Comparison of ENCODE assay signal across 25 mouse cellular contexts in the genomic region with DNA sequence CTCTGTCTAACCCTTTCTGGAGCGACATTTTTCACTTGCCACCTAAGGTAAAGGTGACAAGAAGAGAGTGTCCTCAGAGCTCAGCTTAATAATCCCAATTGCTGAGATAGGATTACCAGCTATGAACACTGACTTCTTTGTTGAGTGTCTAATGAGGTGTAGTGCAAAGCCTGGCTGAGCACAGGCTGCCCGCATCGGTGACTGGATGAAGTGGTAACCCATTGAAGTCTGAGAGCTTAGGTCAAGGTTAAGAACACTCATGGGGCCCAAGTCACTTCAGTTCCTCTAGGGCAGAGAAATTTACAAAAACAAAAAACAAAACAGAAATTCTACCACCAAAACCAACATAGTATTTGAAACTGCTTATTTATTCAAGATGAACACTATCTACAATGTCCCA. TPM values are rescaled to one million over a fixed set of nuclear protein-coding genes. Genes with fewer than 3 reads are reported as not detected.
DNase-seq lines count a peak whose midpoint lies in the region; ATAC-seq and TF ChIP-seq lines count a peak whose summit lies in the region.
"Had no signal": no experiment of that assay in that cellular context is flagged by ENCODE, and none has a peak within 500 bp of the region (broad histone marks: within the 10 kb centered on the region; RNA-seq: fewer than 3 reads in every experiment).

No protein-coding gene starts in this region.

- H3K4me1 ChIP-seq in kidney, embryonic 14.5 days (ENCODE audit: control insufficient read depth, insufficient read depth, low read length): no peaks in the 10 kb centered on the region
- peaks cover 2% of the 10 kb centered on the region; the same call in 1 of the 2 replicates for H3K4me1 ChIP-seq in kidney, embryonic 16.5 days (ENCODE audit: insufficient read depth, low read length)
- no peaks in the 10 kb centered on the region for H3K4me1 ChIP-seq in lung, postnatal 0 days (ENCODE audit: insufficient read depth, low read depth, low read length)
- no peaks in the 10 kb centered on the region for H3K4me1 ChIP-seq in lung, adult 2 months (ENCODE audit: control insufficient read depth, insufficient read depth, low read length)
- H3K4me1 ChIP-seq: forebrain, embryonic 13.5 days had no signal

- no peak for TF ChIP-seq POLR2A in lung, adult 2 months (IDR thresholded peaks at IDR 0.05; ENCODE audit: borderline replicate concordance, extremely low read depth, low read depth, low read length)

- no peak overlapping the region for H3K4me2 ChIP-seq in kidney, embryonic 14.5 days (replicated peaks; ENCODE audit: low read depth, low read length)
- no peak overlapping the region for H3K4me2 ChIP-seq in kidney, embryonic 16.5 days (replicated peaks; ENCODE audit: low read depth, low read length)
- H3K4me2 ChIP-seq in lung, postnatal 0 days (replicated peaks; ENCODE audit: low read depth, low read length): no peak overlapping the region
- H3K4me2 ChIP-seq: embryonic facial prominence, embryonic 12.5 days; forebrain, embryonic 13.5 days had no signal

- ATAC-seq in kidney, embryonic 14.5 days (ENCODE audit: low FRiP score, low TSS enrichment): peak; percentile 80
- ATAC-seq in kidney, embryonic 16.5 days (ENCODE audit: low FRiP score, low TSS enrichment): peak; percentile 76; the same call in 1 of the 2 replicates
- peak; percentile 40; the same call in 1 of the 2 replicates for ATAC-seq in lung, postnatal 0 days
- ATAC-seq: activated CD4-positive, CD25-positive, alpha-beta regulatory T cell, adult 4 months; CD4-positive, CD25-positive, alpha-beta regulatory T cell, adult 4 months; forebrain, embryonic 13.5 days; Patski had no signal

- no peak for TF ChIP-seq CTCF in lung, postnatal 0 days (IDR thresholded peaks at IDR 0.05)
- no peak for TF ChIP-seq CTCF in lung, adult 2 months (IDR thresholded peaks at IDR 0.05; ENCODE audit: insufficient read depth, low read length)

- no peaks in the 10 kb centered on the region for H3K9me3 ChIP-seq in kidney, embryonic 14.5 days (ENCODE audit: control insufficient read depth, low read length)
- no peaks in the 10 kb centered on the region for H3K9me3 ChIP-seq in kidney, embryonic 16.5 days (ENCODE audit: low read length)
- H3K9me3 ChIP-seq in lung, postnatal 0 days (ENCODE audit: low read length): no peaks in the 10 kb centered on the region
- H3K9me3 ChIP-seq: embryonic facial prominence, embryonic 10.5 days; embryonic facial prominence, embryonic 12.5 days; forebrain, embryonic 13.5 days; G1E had no signal

- H3K4me3 ChIP-seq in kidney, embryonic 14.5 days (ENCODE audit: low read length): no peak overlapping the region
- no peak overlapping the region for H3K4me3 ChIP-seq in kidney, embryonic 16.5 days (ENCODE audit: low read length)
- no peak overlapping the region for H3K4me3 ChIP-seq in lung, postnatal 0 days (ENCODE audit: low read depth, low read length)
- H3K4me3 ChIP-seq in lung, adult 2 months (replicated peaks; ENCODE audit: extremely low read depth, low read depth, low read length): no peak overlapping the region
- H3K4me3 ChIP-seq: embryonic facial prominence, embryonic 10.5 days; embryonic facial prominence, embryonic 12.5 days; forebrain, embryonic 13.5 days had no signal

- DNase-seq in kidney, adult 11 months: no peak
- no peak for DNase-seq in kidney, adult 9 months
- DNase-seq in lung, postnatal 0 days (ENCODE audit: low spot score): peak; percentile 18
- no peak for DNase-seq in lung, postnatal 10 days
- peak; percentile 60 for DNase-seq in lung, postnatal 36 days
- DNase-seq in lung, adult 2 months: no peak
- DNase-seq: adrenal gland, adult 8-10 months; adrenal gland, postnatal 14 days; adrenal gland, postnatal 36 days; B cell, adult 2 months; cerebellum, adult 11-12 months; cerebellum, adult 2 months; cerebellum, adult 9-10 months; cerebellum, postnatal 10 days; cerebellum, postnatal 25 days had no signal

- H3K36me3 ChIP-seq in kidney, embryonic 14.5 days (ENCODE audit: control insufficient read depth, insufficient read depth, low read length): peaks cover 17% of the 10 kb centered on the region
- peaks cover 8% of the 10 kb centered on the region; the same call in 1 of the 2 replicates for H3K36me3 ChIP-seq in kidney, embryonic 16.5 days (ENCODE audit: insufficient read depth, low read length)
- H3K36me3 ChIP-seq in lung, postnatal 0 days (ENCODE audit: insufficient read depth, low read length): peaks cover 9% of the 10 kb centered on the region; the same call in 1 of the 2 replicates

- no peak for TF ChIP-seq EP300 in lung, postnatal 0 days (IDR thresholded peaks at IDR 0.05)

- H3K27ac ChIP-seq in kidney, embryonic 14.5 days (ENCODE audit: low read depth, low read length): no peak overlapping the region
- H3K27ac ChIP-seq in kidney, embryonic 16.5 days (ENCODE audit: low read length): no peak overlapping the region
- no peak overlapping the region for H3K27ac ChIP-seq in lung, postnatal 0 days (ENCODE audit: low read length)
- H3K27ac ChIP-seq: embryonic facial prominence, embryonic 10.5 days; embryonic facial prominence, embryonic 12.5 days; forebrain, embryonic 13.5 days had no signal

- no peaks in the 10 kb centered on the region for H3K27me3 ChIP-seq in kidney, embryonic 14.5 days (ENCODE audit: control insufficient read depth, insufficient read depth, low read length)
- no peaks in the 10 kb centered on the region for H3K27me3 ChIP-seq in kidney, embryonic 16.5 days (ENCODE audit: insufficient read depth, low read length)
- H3K27me3 ChIP-seq in lung, postnatal 0 days (replicated peaks; ENCODE audit: insufficient read depth, low read length): no peaks in the 10 kb centered on the region
- H3K27me3 ChIP-seq: CH12.LX; embryonic facial prominence, embryonic 12.5 days; forebrain, embryonic 13.5 days; Patski had no signal

- H3K9ac ChIP-seq in kidney, embryonic 14.5 days (ENCODE audit: low read depth, low read length): no peak overlapping the region
- H3K9ac ChIP-seq in kidney, embryonic 16.5 days (replicated peaks; ENCODE audit: low read length): no peak overlapping the region
- H3K9ac ChIP-seq in lung, postnatal 0 days (replicated peaks; ENCODE audit: low read depth): no peak overlapping the region
- H3K9ac ChIP-seq: embryonic facial prominence, embryonic 12.5 days; forebrain, embryonic 13.5 days had no signal

- 48% methylated on average over 3 of the region's 3 CpGs for WGBS in kidney, embryonic 14.5 days
- WGBS in kidney, embryonic 16.5 days: 41% methylated on average over 3 of the region's 3 CpGs
- 59% methylated on average over 3 of the region's 3 CpGs for WGBS in lung, postnatal 0 days
- 73% methylated on average over 3 of the region's 3 CpGs for WGBS in lung, adult 2 months

RNA-seq across cellular contexts. Expression of a gene that starts 43.0 kb away (rescaled TPM):
- polyA plus RNA-seq in kidney, embryonic 14.5 days (2014; fragmentation: Nextera tagmentation; extraction: Ambion mirVana): 5.3 and 9.9 TPM in 2 replicates
- polyA plus RNA-seq in kidney, embryonic 16.5 days (2015; fragmentation: Nextera tagmentation; extraction: Ambion mirVana): 8.1 and 9.1 TPM in 2 replicates
- polyA plus RNA-seq in lung, postnatal 0 days (2015; fragmentation: Nextera tagmentation; extraction: Ambion mirVana): 10.0 and 15.2 TPM in 2 replicates
- 26.6 and 27.1 TPM in 2 replicates for polyA plus RNA-seq in lung, adult 2 months (2012; rRNA removed)

Comparison
In these comparisons a context has a peak if more than half of its experiments do, and no peak if none do; other contexts are left out.
1. DNase-seq: peak in lung, postnatal 0 days (single experiment) and lung, postnatal 36 days (single experiment); none in kidney, adult 11 months (single experiment), kidney, adult 9 months (single experiment), lung, postnatal 10 days (single experiment) and lung, adult 2 months (single experiment).
2. Peak in every context shown above with its lines, with median percentiles within 50 percentile points of each other: ATAC-seq.